Mouse (Mus musculus) embryonic facial prominence, embryonic 14.5 days (tissue): ENCODE results near the gene Ppp1r18. TPM values are rescaled to one million over a fixed set of nuclear protein-coding genes. Genes with fewer than 3 reads are reported as not detected.
A peak's percentile ranks its signal among the peaks of the same experiment; 100 is the strongest.

Source experiments
- ATAC-seq: fragments of 200-750 bp; cut with Nextera tagmentation; 2 replicates; pipeline ENCODE4 v1.8.0; 2017; ENCODE audit warnings: low read depth, moderate number of reproducible peaks, moderate TSS enrichment
- DNase-seq: peaks from one replicate; pipeline ENCODE4 v3.0.0-alpha.2; 2015; ENCODE audit warnings: low spot score
- H3K27ac ChIP-seq: fragments of 300-500 bp; sonication (generic); replicated peaks from 2 replicates; pipeline ENCODE4 v1.5.1; 2014; ENCODE audit warnings: low read depth, mild to moderate bottlenecking, low read length, moderate library complexity
- H3K27me3 ChIP-seq: fragments of 300-500 bp; sonication (generic); replicated peaks from 2 replicates; pipeline ENCODE4 v1.6.1; 2014; ENCODE audit warnings: low read length; ENCODE audit not compliant: control insufficient read depth, insufficient read depth
- H3K36me3 ChIP-seq: fragments of 300-500 bp; sonication (generic); 2 replicates; pipeline ENCODE4 v1.6.1; 2014; ENCODE audit warnings: low read length, mixed read lengths; ENCODE audit not compliant: control insufficient read depth, insufficient read depth
- H3K4me1 ChIP-seq: fragments of 300-500 bp; sonication (generic); 2 replicates; pipeline ENCODE4 v1.6.1; 2014; ENCODE audit warnings: antibody characterized with exemption, low read length; ENCODE audit not compliant: control insufficient read depth, insufficient read depth
- H3K4me2 ChIP-seq: fragments of 300-500 bp; sonication (generic); 2 replicates; pipeline ENCODE4 v1.6.1; 2014; ENCODE audit warnings: low read depth, mild to moderate bottlenecking, low read length, moderate library complexity, mixed read lengths
- H3K4me3 ChIP-seq: fragments of 300-500 bp; sonication (generic); 2 replicates; pipeline ENCODE4 v1.5.1; 2014; ENCODE audit warnings: low read depth, mild to moderate bottlenecking, low read length
- H3K9ac ChIP-seq: fragments of 300-500 bp; sonication (generic); 2 replicates; pipeline ENCODE4 v1.6.1; 2014; ENCODE audit warnings: low read depth, mild to moderate bottlenecking, low read length, moderate library complexity, mixed read lengths
- H3K9me3 ChIP-seq: fragments of 300-500 bp; sonication (generic); 2 replicates; pipeline ENCODE4 v1.6.1; 2016; ENCODE audit warnings: low read length; ENCODE audit not compliant: control insufficient read depth
- WGBS: fragments of 180-500 bp; shearing (Covaris S2); extraction: QIAGEN DNeasy Blood & Tissue Kit; methylation state at CpG from one replicate; pipeline ENCODE4 v1.1.7; 2014; 5-methylcytosine and 5-hydroxymethylcytosine counted together
- polyA plus RNA-seq: library from polyadenylated mRNA; unstranded; fragments of >200 nt; fragmentation: Nextera tagmentation; extraction: Ambion mirVana; gene quantifications from 2 replicates; pipeline ENCODE4 v1.2.1, GENCODE M21; 2014

Ppp1r18 gene
- polyA plus RNA-seq, 1 experiment from 2014 or later = 27.8 TPM

- Histone ChIP-seq H3K4me2 (no peak overlapping the region), H3K27me3 (no peaks in the 10 kb centered on the region), H3K9me3 (no peaks in the 10 kb centered on the region), H3K9ac (no peak overlapping the region), H3K4me1 (0 out of 2 replicates have a peak, but pooled peaks cover 7% of the 10 kb centered on the region), H3K27ac (no peak overlapping the region), H3K4me3 (no peak overlapping the region), H3K36me3 (peaks cover 73% of the 10 kb centered on the region)
- ATAC-seq = no peak
- WGBS = 94% methylated on average over 14 of the region's 14 CpGs
- DNase-seq = no peak
Measured at GRCm38 (mm10) chr17:35883777-35884176, 18.4 kb downstream of the Ppp1r18 start.

GRCm38 (mm10) chr17:35887725-35888124 is 22.3 kb downstream of the Ppp1r18 start:
- Histone ChIP-seq H3K4me1 (no peaks in the 10 kb centered on the region), H3K27me3 (no peaks in the 10 kb centered on the region), H3K4me2 (no peak overlapping the region), H3K27ac (no peak overlapping the region), H3K9ac (no peak overlapping the region), H3K4me3 (no peak overlapping the region), H3K9me3 (no peaks in the 10 kb centered on the region), H3K36me3 (peaks cover 95% of the 10 kb centered on the region)
- DNase-seq (no peak), ATAC-seq (no peak)
- 100% methylated on average over 4 of the region's 17 CpGs for WGBS

GRCm38 (mm10) chr17:35896781-35897643 is 31.6 kb downstream of the Ppp1r18 start, which contains the start of gene 2310061I04Rik:
Gene 2310061I04Rik (minus strand): TSS chr17:35897431.
- H3K4me1 ChIP-seq = no peaks in the 10 kb centered on the region
- H3K9ac ChIP-seq = peak within 1 kb of the TSS; percentile 84
- peak; percentile 95 for DNase-seq
- H3K4me3 ChIP-seq = peak within 1 kb of the TSS; percentile 82
- no peaks in the 10 kb centered on the region for H3K9me3 ChIP-seq
- peaks cover 64% of the 10 kb centered on the region for H3K36me3 ChIP-seq
- H3K27ac ChIP-seq = peak within 1 kb of the TSS; percentile 76
- under 1% methylated on average over 66 of the region's 86 CpGs for WGBS
- H3K4me2 ChIP-seq = peak within 1 kb of the TSS; percentile 98
- peak; percentile 95 for ATAC-seq
- no peaks in the 10 kb centered on the region for H3K27me3 ChIP-seq

- H3K36me3 ChIP-seq = peaks cover 61% of the 10 kb centered on the region
Measured at GRCm38 (mm10) chr17:35897644-35898573, 32.5 kb downstream of the Ppp1r18 start.

GRCm38 (mm10) chr17:35900636-35901035 is 35.2 kb downstream of the Ppp1r18 start:
- ATAC-seq = no peak
- Histone ChIP-seq H3K4me2 (no peak overlapping the region), H3K4me1 (no peaks in the 10 kb centered on the region), H3K4me3 (no peak overlapping the region), H3K27ac (no peak overlapping the region), H3K36me3 (peaks cover 69% of the 10 kb centered on the region), H3K9ac (no peak overlapping the region), H3K27me3 (no peaks in the 10 kb centered on the region), H3K9me3 (no peaks in the 10 kb centered on the region)
- no peak for DNase-seq
- 88% methylated on average over 3 of the region's 3 CpGs for WGBS

More at GRCm38 (mm10) chr17:35897644-35898573, 32.5 kb downstream of the Ppp1r18 start:
- Histone ChIP-seq H3K9me3 (no peaks in the 10 kb centered on the region), H3K4me1 (no peaks in the 10 kb centered on the region), H3K27ac (no peak overlapping the region; the same call in 1 of the 2 replicates), H3K4me3 (peak overlapping the region; percentile 82), H3K9ac (peak overlapping the region; percentile 84), H3K4me2 (peak overlapping the region; percentile 98), H3K27me3 (no peaks in the 10 kb centered on the region)
- ATAC-seq (peak; percentile 16; the same call in 1 of the 2 replicates), DNase-seq (no peak)
- 44% methylated on average over 23 of the region's 23 CpGs for WGBS

- peak overlapping the region; percentile 19; the same call in 1 of the 2 replicates for H3K9ac ChIP-seq
- peaks cover under 1% of the 10 kb centered on the region; the same call in 1 of the 2 replicates for H3K4me1 ChIP-seq
- ATAC-seq (no peak), DNase-seq (peak; percentile 46)
- peaks cover 89% of the 10 kb centered on the region for H3K36me3 ChIP-seq
- no peak overlapping the region; the same call in 1 of the 2 replicates for H3K27ac ChIP-seq
- no peak overlapping the region for H3K4me3 ChIP-seq
- H3K4me2 ChIP-seq = no peak overlapping the region
- WGBS = 90% methylated on average over 9 of the region's 9 CpGs
- H3K9me3 ChIP-seq = no peaks in the 10 kb centered on the region
- no peaks in the 10 kb centered on the region for H3K27me3 ChIP-seq
Measured at GRCm38 (mm10) chr17:35903343-35903991, 38.1 kb downstream of the Ppp1r18 start.

GRCm38 (mm10) chr17:35903992-35904355 is 38.6 kb downstream of the Ppp1r18 start:
- H3K9me3 ChIP-seq = no peaks in the 10 kb centered on the region
- ATAC-seq (no peak), DNase-seq (no peak)
- H3K9ac ChIP-seq = no peak overlapping the region
- 65% methylated on average over 4 of the region's 4 CpGs for WGBS
- no peak overlapping the region for H3K27ac ChIP-seq
- H3K27me3 ChIP-seq = no peaks in the 10 kb centered on the region
- no peak overlapping the region for H3K4me2 ChIP-seq
- no peak overlapping the region for H3K4me3 ChIP-seq
- peaks cover 5% of the 10 kb centered on the region for H3K4me1 ChIP-seq
- H3K36me3 ChIP-seq = peaks cover 92% of the 10 kb centered on the region

- Histone ChIP-seq H3K27me3 (no peaks in the 10 kb centered on the region), H3K4me1 (peaks cover 9% of the 10 kb centered on the region), H3K4me3 (no peak overlapping the region), H3K4me2 (no peak overlapping the region), H3K27ac (no peak overlapping the region), H3K36me3 (peaks cover 77% of the 10 kb centered on the region), H3K9me3 (no peaks in the 10 kb centered on the region), H3K9ac (no peak overlapping the region)
- DNase-seq (no peak), ATAC-seq (no peak)
- 100% methylated on average over 1 of the region's 1 CpGs for WGBS
Measured at GRCm38 (mm10) chr17:35905587-35905986, 40.2 kb downstream of the Ppp1r18 start.
